In the genomic region with DNA sequence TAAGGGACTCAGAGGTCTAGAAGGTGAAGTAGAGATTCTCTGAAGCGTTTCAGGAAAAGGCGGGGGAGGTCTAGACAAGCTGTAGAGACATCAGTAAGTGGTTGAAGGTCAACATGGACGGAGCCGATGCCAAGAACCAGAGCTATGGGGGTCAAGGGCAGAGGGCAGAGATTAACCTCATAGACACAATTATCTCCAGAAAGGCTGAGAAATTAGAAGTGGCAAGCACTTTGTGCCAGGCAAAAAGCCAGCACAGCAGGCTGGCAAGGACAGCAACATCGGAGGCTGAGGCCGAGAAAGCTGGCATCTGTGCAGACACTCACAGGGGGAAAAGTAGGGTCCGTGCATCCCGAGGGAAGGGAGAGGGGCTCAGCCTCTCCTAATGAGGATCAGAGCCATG, we compare ENCODE assay signal across 14 mouse cellular contexts. TPM values are rescaled to one million over a fixed set of nuclear protein-coding genes. Genes with fewer than 3 reads are reported as not detected.
DNase-seq lines count a peak whose midpoint lies in the region; ATAC-seq and TF ChIP-seq lines count a peak whose summit lies in the region.
"Had no signal": no experiment of that assay in that cellular context is flagged by ENCODE, and none has a peak within 500 bp of the region (broad histone marks: within the 10 kb centered on the region; RNA-seq: fewer than 3 reads in every experiment).

No protein-coding gene starts in this region.

- H3K4me2 ChIP-seq in forebrain, embryonic 12.5 days: no peak overlapping the region
- no peak overlapping the region for H3K4me2 ChIP-seq in forebrain, postnatal 0 days (ENCODE audit: low read depth)
- H3K4me2 ChIP-seq: limb, embryonic 15.5 days; lung, embryonic 15.5 days had no signal

- ATAC-seq in forebrain, embryonic 12.5 days (ENCODE audit: low FRiP score): no peak
- ATAC-seq in forebrain, postnatal 0 days: no peak
- ATAC-seq: inflammation-experienced regulatory T-cells, adult 6 months had no signal

- 75% methylated on average over 8 of the region's 8 CpGs for WGBS in forebrain, embryonic 12.5 days
- WGBS in forebrain, postnatal 0 days: 63% methylated on average over 8 of the region's 8 CpGs

- H3K9ac ChIP-seq in forebrain, embryonic 12.5 days: no peak overlapping the region
- no peak overlapping the region for H3K9ac ChIP-seq in forebrain, postnatal 0 days
- H3K9ac ChIP-seq: limb, embryonic 15.5 days; lung, embryonic 15.5 days had no signal

- H3K4me3 ChIP-seq in forebrain, embryonic 12.5 days (replicated peaks): no peak overlapping the region
- no peak overlapping the region for H3K4me3 ChIP-seq in forebrain, postnatal 0 days (ENCODE audit: low read depth, low read length)
- H3K4me3 ChIP-seq in left cerebral cortex, adult 2 months: no peak overlapping the region
- H3K4me3 ChIP-seq: gastrocnemius, adult 2 months; limb, embryonic 15.5 days; lung, embryonic 15.5 days had no signal

- no peak for DNase-seq in forebrain, postnatal 0 days
- DNase-seq in left cerebral cortex, postnatal 4 days: peak; percentile 69
- DNase-seq in left cerebral cortex, adult 2 months (ENCODE audit: extremely low spot score in 1 of 2, low spot score in 2 of 2): no peak
- DNase-seq in adrenal gland, postnatal 14 days: peak; percentile 59
- DNase-seq in kidney, postnatal 10 days: peak; percentile 35
- no peak for DNase-seq in heart, postnatal 14 days
- no peak for DNase-seq in gastrocnemius, adult 8-10 months (ENCODE audit: low spot score in 2 of 2)
- DNase-seq: cerebellum, adult 11-12 months; gastrocnemius, adult 2 months; thymus, adult 18-20 months had no signal

- peaks cover 23% of the 10 kb centered on the region for H3K4me1 ChIP-seq in forebrain, embryonic 12.5 days
- no peaks in the 10 kb centered on the region for H3K4me1 ChIP-seq in forebrain, postnatal 0 days (ENCODE audit: insufficient read depth)
- H3K4me1 ChIP-seq: lung, embryonic 15.5 days had no signal

- H3K9me3 ChIP-seq in forebrain, embryonic 12.5 days: no peaks in the 10 kb centered on the region
- no peaks in the 10 kb centered on the region for H3K9me3 ChIP-seq in forebrain, postnatal 0 days (ENCODE audit: low read length)
- H3K9me3 ChIP-seq: limb, embryonic 15.5 days; lung, embryonic 15.5 days had no signal

- 0 out of 2 replicates have a peak overlapping the region, but pooled peaks have one; percentile 44 for H3K27ac ChIP-seq in forebrain, embryonic 12.5 days
- no peak overlapping the region for H3K27ac ChIP-seq in forebrain, postnatal 0 days (ENCODE audit: low read depth, low read length)
- H3K27ac ChIP-seq in left cerebral cortex, adult 2 months: no peak overlapping the region
- H3K27ac ChIP-seq: gastrocnemius, adult 2 months; limb, embryonic 15.5 days; lung, embryonic 15.5 days had no signal

- TF ChIP-seq CTCF in forebrain, postnatal 0 days (IDR thresholded peaks at IDR 0.05; ENCODE audit: low read depth): no peak
- TF ChIP-seq CTCF in left cerebral cortex, adult 2 months (IDR thresholded peaks at IDR 0.05): no peak

- no peaks in the 10 kb centered on the region for H3K36me3 ChIP-seq in forebrain, embryonic 12.5 days (replicated peaks)
- H3K36me3 ChIP-seq in forebrain, postnatal 0 days (ENCODE audit: insufficient read depth): peaks cover 3% of the 10 kb centered on the region; the same call in 1 of the 2 replicates
- H3K36me3 ChIP-seq: limb, embryonic 15.5 days; lung, embryonic 15.5 days had no signal

- no peaks in the 10 kb centered on the region for H3K27me3 ChIP-seq in forebrain, embryonic 12.5 days
- no peaks in the 10 kb centered on the region for H3K27me3 ChIP-seq in forebrain, postnatal 0 days (ENCODE audit: insufficient read depth, low read length)
- H3K27me3 ChIP-seq: limb, embryonic 15.5 days; lung, embryonic 15.5 days had no signal

- intact Hi-C loops in left cerebral cortex, postnatal 4 days (cut with DNase I): no loop called here
- intact Hi-C loops in left cerebral cortex, adult 2 months (cut with DNase I): no loop called here
- intact Hi-C loops in heart, postnatal 14 days (cut with DNase I): no loop called here

RNA-seq across cellular contexts. Expression of a gene that starts 2.5 kb away (rescaled TPM):
- 0.45 and 0.74 TPM in 2 replicates for polyA plus RNA-seq in forebrain, embryonic 12.5 days (2016; fragmentation: Nextera tagmentation; extraction: Ambion mirVana)
- total RNA-seq in forebrain, postnatal 0 days (2014; rRNA removed): 0.29 and 0.54 TPM in 2 replicates
- polyA plus RNA-seq in forebrain, postnatal 0 days (2015; fragmentation: Nextera tagmentation; extraction: Ambion mirVana): 0.31 and 0.38 TPM in 2 replicates
- total RNA-seq in left cerebral cortex, postnatal 4 days (2021): 1 to 10 TPM; 1.4 to 2.1 TPM
- total RNA-seq in left cerebral cortex, adult 2 months (2021): under 1 TPM; 0.77 to 0.89 TPM
- total RNA-seq in adrenal gland, postnatal 14 days (2021): 2.1 and 2.4 TPM in 2 replicates
- under 1 TPM; 0.22 TPM for total RNA-seq in heart, postnatal 14 days (2021)
- not detected for total RNA-seq in gastrocnemius, adult 8-10 months (2022)
- polyA plus RNA-seq: inflammation-experienced regulatory T-cells, adult 6 months had no signal

RNA-seq across cellular contexts. Expression of a gene that starts 28.4 kb away (rescaled TPM):
- 18.9 and 19.4 TPM in 2 replicates for polyA plus RNA-seq in forebrain, embryonic 12.5 days (2016; fragmentation: Nextera tagmentation; extraction: Ambion mirVana)
- total RNA-seq in forebrain, postnatal 0 days (2014; rRNA removed): 37.4 and 47.3 TPM in 2 replicates
- 5.7 and 11.1 TPM in 2 replicates for polyA plus RNA-seq in forebrain, postnatal 0 days (2015; fragmentation: Nextera tagmentation; extraction: Ambion mirVana)
- 10 to 100 TPM; 17.8 to 18.7 TPM for total RNA-seq in left cerebral cortex, postnatal 4 days (2021)
- total RNA-seq in left cerebral cortex, adult 2 months (2021): 10 to 100 TPM; 12.7 to 15.1 TPM
- 58.6 and 86.2 TPM in 2 replicates for total RNA-seq in adrenal gland, postnatal 14 days (2021)
- total RNA-seq in heart, postnatal 14 days (2021): 1 to 10 TPM; 5.4 to 6.3 TPM
- 1 to 10 TPM; 1.3 to 2.9 (median 2.2) TPM for total RNA-seq in gastrocnemius, adult 8-10 months (2022)

RNA-seq across cellular contexts. Expression of a gene that starts 30.3 kb away (rescaled TPM):
- polyA plus RNA-seq in forebrain, embryonic 12.5 days (2016; fragmentation: Nextera tagmentation; extraction: Ambion mirVana): 8.3 and 9.3 TPM in 2 replicates
- 35.8 and 39.2 TPM in 2 replicates for total RNA-seq in forebrain, postnatal 0 days (2014; rRNA removed)
- polyA plus RNA-seq in forebrain, postnatal 0 days (2015; fragmentation: Nextera tagmentation; extraction: Ambion mirVana): 21.3 and 22.6 TPM in 2 replicates
- total RNA-seq in left cerebral cortex, postnatal 4 days (2021): 10 to 100 TPM; 51.0 to 52.2 TPM
- total RNA-seq in left cerebral cortex, adult 2 months (2021): 10 to 100 TPM; 30.8 to 36.1 TPM
- total RNA-seq in adrenal gland, postnatal 14 days (2021): 6.2 and 9.8 TPM in 2 replicates
- 1 to 10 TPM; 2.7 to 3.9 TPM for total RNA-seq in heart, postnatal 14 days (2021)
- 1 to 10 TPM in 2 of 4 experiments, under 1 TPM in 2; 0.73 to 1.6 (median 1.0) TPM for total RNA-seq in gastrocnemius, adult 8-10 months (2022)

RNA-seq across cellular contexts. Expression of a gene that starts 51.5 kb away (rescaled TPM):
- 0.13 and 0.15 TPM in 2 replicates for polyA plus RNA-seq in forebrain, embryonic 12.5 days (2016; fragmentation: Nextera tagmentation; extraction: Ambion mirVana)
- total RNA-seq in forebrain, postnatal 0 days (2014; rRNA removed): 0.08 and 0.19 TPM in 2 replicates
- 0.26 and 0.63 TPM in 2 replicates for polyA plus RNA-seq in forebrain, postnatal 0 days (2015; fragmentation: Nextera tagmentation; extraction: Ambion mirVana)
- total RNA-seq in left cerebral cortex, postnatal 4 days (2021): under 1 TPM; 0.16 to 0.28 TPM
- under 1 TPM in 1 of 2 experiments, not detected in 1; 0.14 TPM for total RNA-seq in left cerebral cortex, adult 2 months (2021)
- total RNA-seq in adrenal gland, postnatal 14 days (2021): 5.6 and 8.5 TPM in 2 replicates
- total RNA-seq in heart, postnatal 14 days (2021): not detected
- not detected for total RNA-seq in gastrocnemius, adult 8-10 months (2022)
- total RNA-seq: gastrocnemius, adult 2 months had no signal
- polyA plus RNA-seq: limb, embryonic 15.5 days had no signal

Comparison
In these comparisons a context has a peak if more than half of its experiments do, and no peak if none do; other contexts are left out.
1. DNase-seq: peak in left cerebral cortex, postnatal 4 days (single experiment), adrenal gland, postnatal 14 days (single experiment) and kidney, postnatal 10 days (single experiment); none in forebrain, postnatal 0 days (single experiment), left cerebral cortex, adult 2 months (0 of 2), heart, postnatal 14 days (0 of 2) and gastrocnemius, adult 8-10 months (0 of 2).